Mouse (Mus musculus) limb, embryonic 10.5 days (tissue): Measurements from ENCODE around the gene Plk2. TPM values are rescaled to one million over a fixed set of nuclear protein-coding genes. Genes with fewer than 3 reads are reported as not detected.
A peak's percentile ranks its signal among the peaks of the same experiment; 100 is the strongest.
"Not testable (repeated sequence)": the region's sequence is repeated elsewhere in the genome, so short reads cannot be mapped to it uniquely, and the experiment has no call there.

Experiments
- DNase-seq: peaks from one replicate; pipeline ENCODE4 v3.0.0-alpha.2; 2017; ENCODE audit warnings: low spot score
- H3K27ac ChIP-seq: fragments of 300-500 bp; sonication (generic); 2 replicates; pipeline ENCODE4 v1.5.1; 2016; ENCODE audit warnings: mild to moderate bottlenecking
- H3K27me3 ChIP-seq: fragments of 300-500 bp; sonication (generic); 2 replicates; pipeline ENCODE4 v1.6.1; 2016; ENCODE audit warnings: low read depth, mild to moderate bottlenecking; ENCODE audit not compliant: poor library complexity, severe bottlenecking
- H3K36me3 ChIP-seq: fragments of 300-500 bp; sonication (generic); 2 replicates; pipeline ENCODE4 v1.6.1; 2016; ENCODE audit warnings: mild to moderate bottlenecking, moderate library complexity
- H3K4me1 ChIP-seq: fragments of 300-500 bp; sonication (generic); 2 replicates; pipeline ENCODE4 v1.6.1; 2016
- H3K4me3 ChIP-seq: fragments of 300-500 bp; sonication (generic); 2 replicates; pipeline ENCODE4 v1.5.1; 2016; ENCODE audit warnings: mild to moderate bottlenecking, moderate library complexity
- H3K9me3 ChIP-seq: fragments of 300-500 bp; sonication (generic); replicated peaks from 2 replicates; pipeline ENCODE4 v1.6.1; 2016; ENCODE audit warnings: mild to moderate bottlenecking
- WGBS: fragments of 180-500 bp; shearing (Covaris S2); methylation state at CpG from one replicate; pipeline ENCODE4 v1.1.7; 2016; 5-methylcytosine and 5-hydroxymethylcytosine counted together
- polyA plus RNA-seq: library from polyadenylated mRNA; unstranded; fragments of >200 nt; fragmentation: Nextera tagmentation; extraction: Ambion mirVana; gene quantifications from 2 replicates; pipeline ENCODE4 v1.2.1, GENCODE M21; 2016

Gene Plk2
- polyA plus RNA-seq = 73.9 and 85.7 TPM in 2 replicates

- DNase-seq = peak; percentile 97
- under 1% methylated on average over 71 of the region's 71 CpGs for WGBS
- Histone ChIP-seq H3K9me3 (no peaks in the 10 kb centered on the region), H3K27ac (peak within 1 kb of the TSS; percentile 89), H3K4me3 (peak within 1 kb of the TSS; percentile 71), H3K4me1 (peaks cover 32% of the 10 kb centered on the region), H3K27me3 (no peaks in the 10 kb centered on the region), H3K36me3 (peaks cover 24% of the 10 kb centered on the region)
Observed at GRCm38 (mm10) chr13:110394291-110395178, at the start of gene Plk2. TSS of gene Plk2 (plus strand) at chr13:110395046.

GRCm38 (mm10) chr13:110346707-110347106 is 48.1 kb upstream of the Plk2 start:
- whole genome bisulfite sequencing = 51% methylated on average over 7 of the region's 7 CpGs

GRCm38 (mm10) chr13:110351051-110351450 is 43.8 kb upstream of the Plk2 start:
- Histone ChIP-seq H3K27ac (no peak overlapping the region), H3K4me1 (peaks cover 6% of the 10 kb centered on the region), H3K4me3 (no peak overlapping the region), H3K36me3 (no peaks in the 10 kb centered on the region), H3K9me3 (no peaks in the 10 kb centered on the region), H3K27me3 (no peaks in the 10 kb centered on the region)
- 84% methylated on average over 6 of the region's 6 CpGs for WGBS
- no peak for DNase-seq

More at GRCm38 (mm10) chr13:110346707-110347106, 48.1 kb upstream of the Plk2 start:
- Histone ChIP-seq H3K9me3 (no peaks in the 10 kb centered on the region), H3K36me3 (no peaks in the 10 kb centered on the region), H3K4me3 (no peak overlapping the region), H3K27me3 (no peaks in the 10 kb centered on the region), H3K27ac (no peak overlapping the region; the same call in 1 of the 2 replicates), H3K4me1 (peaks cover 6% of the 10 kb centered on the region)
- DNase-seq = peak; percentile 49

- Histone ChIP-seq H3K9me3 (no peaks in the 10 kb centered on the region), H3K36me3 (no peaks in the 10 kb centered on the region), H3K27ac (no peak within 1 kb of the TSS), H3K4me3 (no peak within 1 kb of the TSS), H3K27me3 (no peaks in the 10 kb centered on the region), H3K4me1 (no peaks in the 10 kb centered on the region)
- no peak for DNase-seq
- WGBS = 92% methylated on average over 2 of the region's 2 CpGs
Observed at GRCm38 (mm10) chr13:110356941-110357340, 37.9 kb upstream of the Plk2 start, which contains the start of gene Gapt. TSS of gene Gapt (minus strand) at chr13:110357199.

- Histone ChIP-seq H3K4me3 (no peak overlapping the region), H3K27me3 (no peaks in the 10 kb centered on the region)
- DNase-seq = no peak
Observed at GRCm38 (mm10) chr13:110363722-110364121, 31.1 kb upstream of the Plk2 start.

GRCm38 (mm10) chr13:110366477-110366876 is 28.4 kb upstream of the Plk2 start:
- no peak for DNase-seq
- Histone ChIP-seq H3K4me3 (no peak overlapping the region), H3K27me3 (no peaks in the 10 kb centered on the region), H3K9me3 (no peaks in the 10 kb centered on the region), H3K36me3 (no peaks in the 10 kb centered on the region), H3K27ac (no peak overlapping the region), H3K4me1 (no peaks in the 10 kb centered on the region)
- 94% methylated on average over 3 of the region's 3 CpGs for WGBS

More at GRCm38 (mm10) chr13:110363722-110364121, 31.1 kb upstream of the Plk2 start:
- no peaks in the 10 kb centered on the region for H3K36me3 ChIP-seq
- H3K4me1 ChIP-seq = no peaks in the 10 kb centered on the region
- 88% methylated on average over 6 of the region's 6 CpGs for WGBS
- no peak overlapping the region for H3K27ac ChIP-seq
- H3K9me3 ChIP-seq = no peaks in the 10 kb centered on the region

GRCm38 (mm10) chr13:110367961-110368555 is 26.8 kb upstream of the Plk2 start:
- DNase-seq = no peak
- Histone ChIP-seq H3K27ac (no peak overlapping the region), H3K27me3 (no peaks in the 10 kb centered on the region), H3K36me3 (no peaks in the 10 kb centered on the region), H3K9me3 (no peaks in the 10 kb centered on the region), H3K4me3 (no peak overlapping the region), H3K4me1 (no peaks in the 10 kb centered on the region)
- WGBS = 88% methylated on average over 3 of the region's 3 CpGs

GRCm38 (mm10) chr13:110368556-110369040 is 26.2 kb upstream of the Plk2 start:
- 68% methylated on average over 6 of the region's 6 CpGs for WGBS
- H3K27ac ChIP-seq, H3K9me3 ChIP-seq, H3K36me3 ChIP-seq, H3K27me3 ChIP-seq, H3K4me1 ChIP-seq, DNase-seq, H3K4me3 ChIP-seq: not testable (repeated sequence)

GRCm38 (mm10) chr13:110369673-110370072 is 25.2 kb upstream of the Plk2 start:
- H3K4me1 ChIP-seq = no peaks in the 10 kb centered on the region
- no peak overlapping the region for H3K27ac ChIP-seq
- DNase-seq = no peak
- WGBS = 81% methylated on average over 1 of the region's 1 CpGs
- no peaks in the 10 kb centered on the region for H3K27me3 ChIP-seq
- H3K36me3 ChIP-seq = no peaks in the 10 kb centered on the region
- H3K9me3 ChIP-seq = no peaks in the 10 kb centered on the region
- no peak overlapping the region for H3K4me3 ChIP-seq

- 20% methylated on average over 5 of the region's 5 CpGs for WGBS
- peak; percentile 74 for DNase-seq
Observed at GRCm38 (mm10) chr13:110382447-110382901, 12.4 kb upstream of the Plk2 start.

GRCm38 (mm10) chr13:110384514-110384913 is 10.3 kb upstream of the Plk2 start:
- H3K4me3 ChIP-seq = no peak overlapping the region
- no peaks in the 10 kb centered on the region for H3K36me3 ChIP-seq
- H3K27ac ChIP-seq = no peak overlapping the region
- WGBS = 77% methylated on average over 6 of the region's 6 CpGs
- no peak for DNase-seq
- H3K4me1 ChIP-seq = no peaks in the 10 kb centered on the region
- no peaks in the 10 kb centered on the region for H3K27me3 ChIP-seq
- H3K9me3 ChIP-seq = no peaks in the 10 kb centered on the region

More at GRCm38 (mm10) chr13:110382447-110382901, 12.4 kb upstream of the Plk2 start:
- Histone ChIP-seq H3K27ac (no peak overlapping the region), H3K36me3 (no peaks in the 10 kb centered on the region), H3K4me3 (no peak overlapping the region), H3K4me1 (no peaks in the 10 kb centered on the region), H3K27me3 (no peaks in the 10 kb centered on the region), H3K9me3 (no peaks in the 10 kb centered on the region)

- peak; percentile 60 for DNase-seq
- Histone ChIP-seq H3K27ac (no peak overlapping the region), H3K4me3 (no peak overlapping the region), H3K4me1 (peaks cover 27% of the 10 kb centered on the region), H3K36me3 (0 out of 2 replicates have a peak, but pooled peaks cover 3% of the 10 kb centered on the region), H3K9me3 (no peaks in the 10 kb centered on the region), H3K27me3 (no peaks in the 10 kb centered on the region)
- WGBS = 29% methylated on average over 8 of the region's 8 CpGs
Observed at GRCm38 (mm10) chr13:110392210-110392609, 2.6 kb upstream of the Plk2 start.

- WGBS = 40% methylated on average over 3 of the region's 3 CpGs
- no peak for DNase-seq
- no peak overlapping the region for H3K27ac ChIP-seq
- H3K9me3 ChIP-seq = no peaks in the 10 kb centered on the region
- peaks cover 5% of the 10 kb centered on the region for H3K36me3 ChIP-seq
- H3K27me3 ChIP-seq = no peaks in the 10 kb centered on the region
- no peak overlapping the region for H3K4me3 ChIP-seq
- peaks cover 27% of the 10 kb centered on the region for H3K4me1 ChIP-seq
Observed at GRCm38 (mm10) chr13:110392631-110393030, 2.2 kb upstream of the Plk2 start.
